Mouse (Mus musculus): ENCODE measurements around the gene Arhgap20. TPM values are rescaled to one million over a fixed set of nuclear protein-coding genes. Genes with fewer than 3 reads are reported as not detected.

Gene Arhgap20
- polyA plus RNA-seq, 1 experiment from 2014 or later: 1.2 TPM

DNA sequence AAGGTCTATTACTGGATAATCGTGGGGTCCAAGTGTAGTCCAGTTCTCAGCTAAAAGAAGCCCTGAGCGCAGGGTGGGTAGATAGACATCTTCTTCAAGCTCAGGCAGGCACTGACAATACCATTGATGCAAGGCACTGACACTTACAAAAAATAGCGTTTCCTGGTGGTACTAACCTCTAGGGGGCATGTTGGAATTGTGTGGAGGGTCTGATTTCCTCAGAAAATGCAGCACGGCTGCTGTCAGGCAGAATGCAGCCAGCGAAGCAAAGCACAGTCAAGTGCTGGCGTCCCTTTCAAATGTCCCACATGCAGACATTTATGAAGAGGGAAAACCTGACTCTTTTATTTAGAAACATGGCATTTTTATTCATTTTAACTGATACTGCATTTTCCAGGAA is 22.2 kb downstream of the Arhgap20 start:
- peak; percentile 58 for TF ChIP-seq CTCF (IDR thresholded peaks at IDR 0.05; ENCODE audit: low read depth)
- WGBS: 38% methylated on average over 6 of the region's 6 CpGs
- peak; percentile 24 for DNase-seq (ENCODE audit: low spot score)

DNA sequence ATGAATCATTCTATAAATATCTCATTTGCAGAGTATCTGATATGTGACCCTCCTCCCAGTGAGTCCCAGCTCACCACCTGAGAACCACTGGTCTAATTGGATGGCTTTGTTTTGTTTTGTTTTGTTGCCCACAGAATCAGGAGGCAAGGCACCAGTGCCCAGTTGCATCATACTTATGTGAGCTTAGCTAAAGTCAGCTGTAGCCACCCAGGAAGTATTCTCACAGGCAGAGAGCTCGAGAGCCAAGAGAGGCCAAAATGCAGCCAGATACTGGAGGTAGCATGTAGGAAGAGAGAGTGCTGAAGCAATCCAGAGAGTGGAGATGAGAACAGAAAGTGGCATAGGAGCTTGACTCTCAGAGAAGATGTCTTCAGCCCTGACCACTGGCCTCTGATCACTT is 23.3 kb downstream of the Arhgap20 start:
- Histone ChIP-seq H3K9ac (ENCODE audit: low read depth, low read length) (no peak overlapping the region), H3K4me3 (replicated peaks; ENCODE audit: low read depth, low read length) (no peak overlapping the region), H3K4me2 (ENCODE audit: low read length) (no peak overlapping the region), H3K9me3 (replicated peaks; ENCODE audit: low read length) (no peaks in the 10 kb centered on the region; the same call in 1 of the 2 replicates), H3K27ac (no peak overlapping the region), H3K4me1 (replicated peaks; ENCODE audit: insufficient read depth, low read length) (no peaks in the 10 kb centered on the region), H3K36me3 (ENCODE audit: insufficient read depth, low read length) (no peaks in the 10 kb centered on the region), H3K27me3 (ENCODE audit: insufficient read depth, low read length) (no peaks in the 10 kb centered on the region)
- no peak for TF ChIP-seq CTCF (IDR thresholded peaks at IDR 0.05; ENCODE audit: low read depth)
- DNase-seq (ENCODE audit: low spot score) (no peak), ATAC-seq (replicated peaks; ENCODE audit: low FRiP score, low read depth) (no peak)
- WGBS: 71% methylated on average over 1 of the region's 1 CpGs

More for the DNA sequence above, 22.2 kb downstream of the Arhgap20 start:
- Histone ChIP-seq H3K36me3 (ENCODE audit: insufficient read depth, low read length) (no peaks in the 10 kb centered on the region), H3K4me1 (replicated peaks; ENCODE audit: insufficient read depth, low read length) (no peaks in the 10 kb centered on the region), H3K4me3 (replicated peaks; ENCODE audit: low read depth, low read length) (no peak overlapping the region), H3K4me2 (ENCODE audit: low read length) (no peak overlapping the region), H3K27ac (no peak overlapping the region), H3K9me3 (replicated peaks; ENCODE audit: low read length) (no peaks in the 10 kb centered on the region; the same call in 1 of the 2 replicates), H3K27me3 (ENCODE audit: insufficient read depth, low read length) (no peaks in the 10 kb centered on the region), H3K9ac (ENCODE audit: low read depth, low read length) (no peak overlapping the region)
- no peak for ATAC-seq (replicated peaks; ENCODE audit: low FRiP score, low read depth)

DNA sequence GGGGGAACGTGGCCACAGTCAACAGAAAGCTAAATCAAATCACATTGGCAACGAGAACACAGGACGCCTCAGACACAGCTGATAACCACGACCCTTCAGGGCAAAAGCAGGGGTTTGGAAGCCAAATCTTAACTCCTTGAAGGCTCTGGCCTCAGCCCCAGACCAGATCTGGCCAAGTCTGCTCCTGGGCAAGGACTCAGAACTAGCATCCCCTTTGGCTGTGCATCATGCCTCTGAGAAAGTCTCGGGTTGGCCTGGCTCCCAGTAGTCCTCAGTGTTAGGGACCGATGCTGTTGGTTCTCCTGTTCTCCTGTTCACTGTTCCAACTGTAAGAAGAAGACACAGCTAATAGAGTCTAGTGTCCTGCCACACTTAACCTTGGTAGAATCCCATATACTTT is 30.1 kb downstream of the Arhgap20 start:
- Histone ChIP-seq H3K27ac (no peak overlapping the region), H3K27me3 (ENCODE audit: insufficient read depth, low read length) (no peaks in the 10 kb centered on the region), H3K4me3 (replicated peaks; ENCODE audit: low read depth, low read length) (no peak overlapping the region), H3K4me1 (replicated peaks; ENCODE audit: insufficient read depth, low read length) (no peaks in the 10 kb centered on the region), H3K9me3 (replicated peaks; ENCODE audit: low read length) (no peaks in the 10 kb centered on the region), H3K36me3 (ENCODE audit: insufficient read depth, low read length) (no peaks in the 10 kb centered on the region), H3K4me2 (ENCODE audit: low read length) (no peak overlapping the region), H3K9ac (ENCODE audit: low read depth, low read length) (no peak overlapping the region)
- WGBS: 51% methylated on average over 6 of the region's 6 CpGs
- no peak for DNase-seq (ENCODE audit: low spot score)
- ATAC-seq (replicated peaks; ENCODE audit: low FRiP score, low read depth): no peak
- no peak for TF ChIP-seq CTCF (IDR thresholded peaks at IDR 0.05; ENCODE audit: low read depth)

DNA sequence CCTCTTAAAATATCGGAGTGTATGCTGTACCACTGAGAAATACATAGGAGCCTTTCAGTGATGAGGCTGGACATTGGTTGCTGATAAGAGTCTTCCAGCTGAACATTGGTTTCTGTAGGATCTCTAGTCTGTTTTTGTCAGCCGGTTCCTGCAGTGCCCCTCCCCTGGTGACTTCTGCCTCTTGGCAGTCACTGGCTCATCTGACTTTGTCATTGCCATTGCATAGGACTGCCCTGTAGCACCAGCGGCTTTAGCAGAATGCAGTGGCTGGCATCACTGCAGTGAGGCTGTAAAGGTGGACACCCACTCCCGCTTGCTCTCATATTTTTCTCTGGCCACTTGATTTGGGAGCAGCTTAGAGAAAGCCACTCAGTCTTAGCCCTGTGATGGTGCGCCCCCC is 33.1 kb downstream of the Arhgap20 start:
- ATAC-seq (replicated peaks; ENCODE audit: low FRiP score, low read depth) (no peak), DNase-seq (ENCODE audit: low spot score) (no peak)
- no peak for TF ChIP-seq CTCF (IDR thresholded peaks at IDR 0.05; ENCODE audit: low read depth)
- Histone ChIP-seq H3K9ac (ENCODE audit: low read depth, low read length) (no peak overlapping the region), H3K4me3 (replicated peaks; ENCODE audit: low read depth, low read length) (no peak overlapping the region), H3K36me3 (ENCODE audit: insufficient read depth, low read length) (no peaks in the 10 kb centered on the region), H3K9me3 (replicated peaks; ENCODE audit: low read length) (no peaks in the 10 kb centered on the region), H3K27ac (no peak overlapping the region), H3K4me1 (replicated peaks; ENCODE audit: insufficient read depth, low read length) (no peaks in the 10 kb centered on the region), H3K4me2 (ENCODE audit: low read length) (no peak overlapping the region), H3K27me3 (ENCODE audit: insufficient read depth, low read length) (no peaks in the 10 kb centered on the region)
- WGBS: 86% methylated on average over 5 of the region's 5 CpGs

DNA sequence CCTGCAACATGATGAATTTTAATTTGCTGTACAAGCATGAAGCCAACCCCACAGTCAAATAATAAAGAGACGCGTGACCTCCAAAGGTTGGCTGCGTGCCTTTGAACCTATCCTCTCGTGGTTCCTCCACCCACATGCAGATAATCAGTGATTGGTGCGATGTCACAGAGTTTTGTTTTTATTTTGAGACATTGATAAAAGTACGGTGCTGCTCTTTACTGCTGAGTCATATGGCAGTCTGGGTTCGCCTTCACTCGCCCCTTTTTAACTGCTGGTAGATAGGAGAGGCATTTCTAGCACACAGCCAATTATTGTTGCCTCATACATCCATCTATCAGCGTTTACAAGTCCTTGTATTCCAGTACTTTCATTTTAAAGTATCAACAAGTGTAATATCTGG is 34.0 kb downstream of the Arhgap20 start:
- no peaks in the 10 kb centered on the region for H3K4me1 ChIP-seq (replicated peaks; ENCODE audit: insufficient read depth, low read length)
- no peak overlapping the region for H3K4me2 ChIP-seq (ENCODE audit: low read length)
- no peak overlapping the region for H3K27ac ChIP-seq
- H3K36me3 ChIP-seq (ENCODE audit: insufficient read depth, low read length): no peaks in the 10 kb centered on the region
- H3K9ac ChIP-seq (ENCODE audit: low read depth, low read length): no peak overlapping the region
- no peaks in the 10 kb centered on the region for H3K27me3 ChIP-seq (ENCODE audit: insufficient read depth, low read length)
- DNase-seq (ENCODE audit: low spot score) (no peak), ATAC-seq (replicated peaks; ENCODE audit: low FRiP score, low read depth) (no peak)
- H3K9me3 ChIP-seq (replicated peaks; ENCODE audit: low read length): no peaks in the 10 kb centered on the region
- no peak for TF ChIP-seq CTCF (IDR thresholded peaks at IDR 0.05; ENCODE audit: low read depth)
- H3K4me3 ChIP-seq (replicated peaks; ENCODE audit: low read depth, low read length): no peak overlapping the region
- WGBS: 78% methylated on average over 9 of the region's 9 CpGs

DNA sequence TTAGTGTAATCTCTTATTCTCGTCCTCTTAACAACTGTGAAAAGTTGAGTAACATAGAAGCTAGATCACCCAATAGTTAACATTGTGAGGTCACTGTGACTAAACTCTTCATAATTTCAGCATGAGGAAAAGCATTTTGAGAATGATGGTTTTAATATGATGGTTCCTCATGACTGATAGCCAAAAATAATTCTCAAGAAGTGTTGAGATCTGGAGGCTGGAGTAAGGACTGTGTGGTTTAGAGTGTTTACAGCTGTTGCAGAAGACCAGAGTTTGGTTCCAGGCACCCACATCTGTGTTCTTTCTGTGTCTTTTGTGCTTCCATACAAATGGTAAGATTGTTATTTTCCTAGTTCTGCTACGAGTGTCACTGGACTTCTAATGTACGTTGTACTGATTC is 42.1 kb downstream of the Arhgap20 start:
- no peak overlapping the region for H3K4me3 ChIP-seq (replicated peaks; ENCODE audit: low read depth, low read length)
- H3K27ac ChIP-seq: no peak overlapping the region
- no peak for TF ChIP-seq CTCF (IDR thresholded peaks at IDR 0.05; ENCODE audit: low read depth)
- 84% methylated on average over 3 of the region's 3 CpGs for WGBS
- H3K4me2 ChIP-seq (ENCODE audit: low read length): no peak overlapping the region
- H3K9ac ChIP-seq (ENCODE audit: low read depth, low read length): no peak overlapping the region
- ATAC-seq (replicated peaks; ENCODE audit: low FRiP score, low read depth): no peak
- H3K4me1 ChIP-seq (replicated peaks; ENCODE audit: insufficient read depth, low read length): no peaks in the 10 kb centered on the region
- H3K36me3 ChIP-seq (ENCODE audit: insufficient read depth, low read length): no peaks in the 10 kb centered on the region
- H3K9me3 ChIP-seq (replicated peaks; ENCODE audit: low read length): no peaks in the 10 kb centered on the region
- no peaks in the 10 kb centered on the region for H3K27me3 ChIP-seq (ENCODE audit: insufficient read depth, low read length)
- no peak for DNase-seq (ENCODE audit: low spot score)

DNA sequence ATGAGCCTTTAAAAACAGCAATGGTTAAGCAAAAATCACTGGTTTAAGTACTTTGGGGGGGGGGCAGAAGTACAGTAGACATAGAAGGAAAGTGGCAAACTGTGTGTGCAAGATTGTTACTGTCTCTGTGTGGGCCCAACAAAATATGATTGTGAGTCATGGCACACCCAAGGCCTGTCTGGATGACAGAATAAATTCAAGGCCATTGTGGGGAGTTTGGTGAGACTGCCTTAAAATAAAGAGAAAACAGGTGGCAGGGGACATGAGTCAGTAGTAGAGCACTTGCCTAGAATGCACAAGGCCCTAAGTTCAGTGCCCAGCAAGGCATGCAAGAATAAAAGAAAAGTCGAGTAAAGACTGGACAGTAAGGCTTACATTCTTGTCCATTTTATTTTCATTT is 47.8 kb downstream of the Arhgap20 start:
- TF ChIP-seq CTCF (IDR thresholded peaks at IDR 0.05; ENCODE audit: low read depth): no peak
- 93% methylated on average over 1 of the region's 1 CpGs for WGBS
- H3K9ac ChIP-seq (ENCODE audit: low read depth, low read length): no peak overlapping the region

More for the DNA sequence above, 47.8 kb downstream of the Arhgap20 start:
- Histone ChIP-seq H3K4me3 (replicated peaks; ENCODE audit: low read depth, low read length) (no peak overlapping the region), H3K4me2 (ENCODE audit: low read length) (no peak overlapping the region), H3K27ac (no peak overlapping the region), H3K9me3 (replicated peaks; ENCODE audit: low read length) (no peaks in the 10 kb centered on the region), H3K27me3 (ENCODE audit: insufficient read depth, low read length) (no peaks in the 10 kb centered on the region), H3K4me1 (replicated peaks; ENCODE audit: insufficient read depth, low read length) (no peaks in the 10 kb centered on the region), H3K36me3 (ENCODE audit: insufficient read depth, low read length) (no peaks in the 10 kb centered on the region)
- ATAC-seq (replicated peaks; ENCODE audit: low FRiP score, low read depth) (no peak), DNase-seq (ENCODE audit: low spot score) (no peak)

Measured in kidney, postnatal 0 days (tissue).